ENCODE assay signal across 19 mouse cellular contexts in the genomic region with DNA sequence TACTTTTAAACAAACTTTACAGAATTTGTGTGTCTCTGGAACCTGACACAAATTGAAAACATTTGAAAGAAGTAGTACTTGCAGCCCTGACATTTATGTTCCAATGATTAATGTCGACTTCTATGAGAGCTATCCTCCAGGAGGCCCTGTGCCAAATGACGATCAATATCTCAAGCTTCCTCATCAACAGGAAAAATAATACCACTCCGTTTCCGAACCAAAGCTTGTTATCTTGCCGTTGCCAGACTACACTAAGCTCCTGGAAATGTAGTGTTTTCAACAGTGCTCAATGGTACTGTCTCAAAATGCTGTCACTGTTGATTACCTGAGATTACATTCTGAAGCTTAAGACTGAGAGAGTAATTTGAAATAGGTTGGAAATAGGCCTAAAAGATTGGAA. TPM values are rescaled to one million over a fixed set of nuclear protein-coding genes. Genes with fewer than 3 reads are reported as not detected.
DNase-seq lines count a peak whose midpoint lies in the region; ATAC-seq and TF ChIP-seq lines count a peak whose summit lies in the region.
"Had no signal": no experiment of that assay in that cellular context is flagged by ENCODE, and none has a peak within 500 bp of the region (broad histone marks: within the 10 kb centered on the region; RNA-seq: fewer than 3 reads in every experiment).

No protein-coding gene starts in this region.

- H3K4me3 ChIP-seq in hindbrain, embryonic 13.5 days = no peak overlapping the region
- H3K4me3 ChIP-seq in hindbrain, embryonic 12.5 days = no peak overlapping the region
- no peak overlapping the region for H3K4me3 ChIP-seq in neural tube, embryonic 11.5 days (ENCODE audit: low read depth, low read length)
- H3K4me3 ChIP-seq in left cerebral cortex, adult 2 months = no peak overlapping the region
- H3K4me3 ChIP-seq: embryonic facial prominence, embryonic 15.5 days; heart, embryonic 10.5 days; hindbrain, embryonic 15.5 days; limb, embryonic 12.5 days; liver, embryonic 12.5 days had no signal

- no peak for TF ChIP-seq CTCF in left cerebral cortex, adult 2 months (IDR thresholded peaks at IDR 0.05)

- no peak for DNase-seq in neural tube, embryonic 11.5 days (ENCODE audit: low spot score)
- no peak for DNase-seq in neural tube, embryonic 10.5 days (ENCODE audit: extremely low spot score, low spot score)
- peak; percentile 44 for DNase-seq in adrenal gland, postnatal 14 days
- DNase-seq in mesoderm, embryonic 11.5 days (ENCODE audit: low read depth, low spot score) = peak; percentile 49
- no peak for DNase-seq in thymus, adult 18-20 months
- DNase-seq in left cerebral cortex, adult 2 months (ENCODE audit: extremely low spot score in 1 of 2, low spot score in 2 of 2) = no peak
- DNase-seq: cerebellum, adult 11 months; cerebellum, postnatal 10 days; kidney, adult 11 months; lung, adult 2 months; thymus, postnatal 36 days had no signal

- no peaks in the 10 kb centered on the region for H3K4me1 ChIP-seq in hindbrain, embryonic 13.5 days (replicated peaks)
- H3K4me1 ChIP-seq in hindbrain, embryonic 12.5 days = no peaks in the 10 kb centered on the region
- H3K4me1 ChIP-seq in neural tube, embryonic 11.5 days (ENCODE audit: control insufficient read depth, insufficient read depth, low read length) = no peaks in the 10 kb centered on the region
- H3K4me1 ChIP-seq: embryonic facial prominence, embryonic 15.5 days; heart, embryonic 10.5 days; hindbrain, embryonic 15.5 days; limb, embryonic 12.5 days; liver, embryonic 12.5 days had no signal

- no peak overlapping the region for H3K4me2 ChIP-seq in hindbrain, embryonic 13.5 days
- no peak overlapping the region for H3K4me2 ChIP-seq in hindbrain, embryonic 12.5 days (replicated peaks)
- H3K4me2 ChIP-seq in neural tube, embryonic 11.5 days (ENCODE audit: low read depth) = no peak overlapping the region
- H3K4me2 ChIP-seq: embryonic facial prominence, embryonic 15.5 days; hindbrain, embryonic 15.5 days; limb, embryonic 12.5 days; liver, embryonic 12.5 days had no signal

- H3K36me3 ChIP-seq in hindbrain, embryonic 13.5 days = no peaks in the 10 kb centered on the region
- no peaks in the 10 kb centered on the region for H3K36me3 ChIP-seq in hindbrain, embryonic 12.5 days
- no peaks in the 10 kb centered on the region for H3K36me3 ChIP-seq in neural tube, embryonic 11.5 days (ENCODE audit: control insufficient read depth, insufficient read depth, low read length)
- H3K36me3 ChIP-seq: embryonic facial prominence, embryonic 15.5 days; heart, embryonic 10.5 days; hindbrain, embryonic 15.5 days; limb, embryonic 12.5 days; liver, embryonic 12.5 days had no signal

- no peak overlapping the region for H3K27ac ChIP-seq in hindbrain, embryonic 13.5 days
- H3K27ac ChIP-seq in hindbrain, embryonic 12.5 days = no peak overlapping the region
- no peak overlapping the region for H3K27ac ChIP-seq in neural tube, embryonic 11.5 days (ENCODE audit: low read depth, low read length)
- H3K27ac ChIP-seq in left cerebral cortex, adult 2 months = no peak overlapping the region
- H3K27ac ChIP-seq: embryonic facial prominence, embryonic 15.5 days; heart, embryonic 10.5 days; hindbrain, embryonic 15.5 days; limb, embryonic 12.5 days; liver, embryonic 12.5 days had no signal

- H3K9ac ChIP-seq in hindbrain, embryonic 13.5 days = no peak overlapping the region
- no peak overlapping the region for H3K9ac ChIP-seq in hindbrain, embryonic 12.5 days
- no peak overlapping the region for H3K9ac ChIP-seq in neural tube, embryonic 11.5 days (ENCODE audit: low read length)
- H3K9ac ChIP-seq: embryonic facial prominence, embryonic 15.5 days; hindbrain, embryonic 15.5 days; limb, embryonic 12.5 days; liver, embryonic 12.5 days had no signal

- WGBS in hindbrain, embryonic 13.5 days = 37% methylated on average over 5 of the region's 5 CpGs
- WGBS in hindbrain, embryonic 12.5 days = 46% methylated on average over 5 of the region's 5 CpGs
- WGBS in neural tube, embryonic 11.5 days = 46% methylated on average over 5 of the region's 5 CpGs

- ATAC-seq in hindbrain, embryonic 13.5 days (ENCODE audit: low FRiP score) = 0 out of 2 replicates have a peak, but pooled peaks have one; percentile 21
- no peak for ATAC-seq in hindbrain, embryonic 12.5 days (ENCODE audit: low FRiP score)
- peak; percentile 65; the same call in 1 of the 2 replicates for ATAC-seq in neural tube, embryonic 11.5 days (ENCODE audit: insufficient read depth, low FRiP score, low TSS enrichment)
- ATAC-seq: activated CD4-positive, CD25-positive, alpha-beta regulatory T cell, adult 4 months; liver, embryonic 12.5 days had no signal

- intact Hi-C loops in left cerebral cortex, adult 2 months (cut with DNase I) = no loop called here

- H3K9me3 ChIP-seq in hindbrain, embryonic 13.5 days = no peaks in the 10 kb centered on the region
- H3K9me3 ChIP-seq in hindbrain, embryonic 12.5 days (replicated peaks) = no peaks in the 10 kb centered on the region
- no peaks in the 10 kb centered on the region for H3K9me3 ChIP-seq in neural tube, embryonic 11.5 days (ENCODE audit: control insufficient read depth, low read length)
- H3K9me3 ChIP-seq: embryonic facial prominence, embryonic 15.5 days; heart, embryonic 10.5 days; hindbrain, embryonic 15.5 days; limb, embryonic 12.5 days; liver, embryonic 12.5 days had no signal

- no peaks in the 10 kb centered on the region for H3K27me3 ChIP-seq in hindbrain, embryonic 13.5 days
- H3K27me3 ChIP-seq in hindbrain, embryonic 12.5 days = no peaks in the 10 kb centered on the region
- no peaks in the 10 kb centered on the region for H3K27me3 ChIP-seq in neural tube, embryonic 11.5 days (ENCODE audit: control insufficient read depth, insufficient read depth, low read length)
- H3K27me3 ChIP-seq: embryonic facial prominence, embryonic 15.5 days; hindbrain, embryonic 15.5 days; limb, embryonic 12.5 days; liver, embryonic 12.5 days had no signal

RNA-seq across cellular contexts. Expression of a gene that starts 13.7 kb away (rescaled TPM):
- polyA plus RNA-seq in hindbrain, embryonic 13.5 days (2015; fragmentation: Nextera tagmentation; extraction: Ambion mirVana) = 132 and 135 TPM in 2 replicates
- polyA plus RNA-seq in hindbrain, embryonic 12.5 days (2016; fragmentation: Nextera tagmentation; extraction: Ambion mirVana) = 108 and 118 TPM in 2 replicates
- polyA plus RNA-seq in neural tube, embryonic 11.5 days (2014; fragmentation: Nextera tagmentation; extraction: Ambion mirVana) = 53.3 and 57.7 TPM in 2 replicates
- total RNA-seq in adrenal gland, postnatal 14 days (2021) = 381 and 470 TPM in 2 replicates
- 10 to 100 TPM; 69.4 to 71.0 TPM for total RNA-seq in left cerebral cortex, adult 2 months (2021)

Comparison
In these comparisons a context has a peak if more than half of its experiments do, and no peak if none do; other contexts are left out.
1. DNase-seq: peak in adrenal gland, postnatal 14 days (single experiment) and mesoderm, embryonic 11.5 days (single experiment); none in neural tube, embryonic 11.5 days (single experiment), neural tube, embryonic 10.5 days (single experiment), thymus, adult 18-20 months (0 of 2) and left cerebral cortex, adult 2 months (0 of 2).